8 mouse cellular contexts compared by ENCODE assay signal in genomic region chr17:74020526-74021203, GRCm38 (mm10). TPM values are rescaled to one million over a fixed set of nuclear protein-coding genes. Genes with fewer than 3 reads are reported as not detected.
DNase-seq lines count a peak whose midpoint lies in the region; ATAC-seq and TF ChIP-seq lines count a peak whose summit lies in the region.

No protein-coding gene starts in this region.

- no peaks in the 10 kb centered on the region for H3K79me2 ChIP-seq in C2C12 (ENCODE audit: control insufficient read depth, insufficient read depth)
- no peaks in the 10 kb centered on the region for H3K79me2 ChIP-seq in liver, adult 2 months (ENCODE audit: control insufficient read depth, insufficient read depth, low read length)

- no peak overlapping the region for H3ac ChIP-seq in C2C12 (ENCODE audit: control insufficient read depth, insufficient read length, low read depth)

- no peaks in the 10 kb centered on the region for H3K79me3 ChIP-seq in C2C12 (ENCODE audit: low read depth)

- H3K4me2 ChIP-seq in heart, embryonic 11.5 days: no peak overlapping the region
- H3K4me2 ChIP-seq in kidney, embryonic 15.5 days: peak overlapping the region; percentile 37
- H3K4me2 ChIP-seq in stomach, embryonic 14.5 days (replicated peaks; ENCODE audit: low read depth, low read length): no peak overlapping the region

- no peak overlapping the region for H3K4me3 ChIP-seq in C2C12 (ENCODE audit: insufficient read depth, poor library complexity, severe bottlenecking)
- no peak overlapping the region for H3K4me3 ChIP-seq in bone marrow macrophage, adult 2 months (ENCODE audit: insufficient read depth, low read length)
- no peak overlapping the region for H3K4me3 ChIP-seq in embryonic fibroblast, embryonic 13.5 days (ENCODE audit: insufficient read depth, low read length)
- H3K4me3 ChIP-seq in heart, embryonic 11.5 days (ENCODE audit: low read depth, low read length): no peak overlapping the region
- H3K4me3 ChIP-seq in kidney, embryonic 15.5 days (replicated peaks): no peak overlapping the region
- H3K4me3 ChIP-seq in liver, adult 2 months (ENCODE audit: insufficient read depth, low read depth, low read length): no peak overlapping the region
- H3K4me3 ChIP-seq in stomach, embryonic 14.5 days (ENCODE audit: low read depth, low read length): no peak overlapping the region

- H3K36me3 ChIP-seq in C2C12 (ENCODE audit: control insufficient read depth, insufficient read depth): no peaks in the 10 kb centered on the region
- H3K36me3 ChIP-seq in heart, embryonic 11.5 days (ENCODE audit: control insufficient read depth, insufficient read depth, low read length): no peaks in the 10 kb centered on the region
- no peaks in the 10 kb centered on the region for H3K36me3 ChIP-seq in kidney, embryonic 15.5 days
- H3K36me3 ChIP-seq in liver, adult 2 months (ENCODE audit: control insufficient read depth, insufficient read depth, low read length): no peaks in the 10 kb centered on the region
- H3K36me3 ChIP-seq in stomach, embryonic 14.5 days (ENCODE audit: control insufficient read depth, insufficient read depth, low read length): no peaks in the 10 kb centered on the region

- no peaks in the 10 kb centered on the region for H3K9me3 ChIP-seq in heart, embryonic 11.5 days (replicated peaks; ENCODE audit: control insufficient read depth, low read length)
- H3K9me3 ChIP-seq in kidney, embryonic 15.5 days (replicated peaks): no peaks in the 10 kb centered on the region
- no peaks in the 10 kb centered on the region for H3K9me3 ChIP-seq in stomach, embryonic 14.5 days (ENCODE audit: control insufficient read depth, low read depth, low read length)

- WGBS in heart, embryonic 11.5 days (ENCODE audit: insufficient replicate concordance): 40% methylated on average over 8 of the region's 8 CpGs
- WGBS in kidney, embryonic 15.5 days: 35% methylated on average over 8 of the region's 8 CpGs
- WGBS in liver, adult 2 months: 41% methylated on average over 8 of the region's 8 CpGs
- WGBS in stomach, embryonic 14.5 days: 30% methylated on average over 8 of the region's 8 CpGs

- no peak for TF ChIP-seq POLR2A in bone marrow macrophage, adult 2 months (IDR thresholded peaks at IDR 0.05; ENCODE audit: borderline replicate concordance, low read depth, low read length)
- TF ChIP-seq POLR2A in embryonic fibroblast, embryonic 13.5 days (IDR thresholded peaks at IDR 0.05; ENCODE audit: low read depth, low read length): no peak
- no peak for TF ChIP-seq POLR2A in liver, adult 2 months (IDR thresholded peaks at IDR 0.05; ENCODE audit: extremely low read depth, insufficient read depth, low read length)

- H3K4me1 ChIP-seq in bone marrow macrophage, adult 2 months (ENCODE audit: control insufficient read depth, insufficient read depth, low read length): peaks cover 29% of the 10 kb centered on the region
- H3K4me1 ChIP-seq in embryonic fibroblast, embryonic 13.5 days (ENCODE audit: control insufficient read depth, insufficient read depth, low read length): no peaks in the 10 kb centered on the region
- no peaks in the 10 kb centered on the region; the same call in 1 of the 2 replicates for H3K4me1 ChIP-seq in heart, embryonic 11.5 days (ENCODE audit: control insufficient read depth, insufficient read depth, low read length)
- H3K4me1 ChIP-seq in kidney, embryonic 15.5 days: 0 out of 2 replicates have a peak, but pooled peaks cover 4% of the 10 kb centered on the region
- no peaks in the 10 kb centered on the region for H3K4me1 ChIP-seq in liver, adult 2 months (ENCODE audit: control insufficient read depth, insufficient read depth, low read length)
- H3K4me1 ChIP-seq in stomach, embryonic 14.5 days (ENCODE audit: control insufficient read depth, insufficient read depth, low read length): no peaks in the 10 kb centered on the region

- peak; percentile 51 for DNase-seq in liver, adult 2 months (ENCODE audit: extremely low read depth, low read depth, low spot score)
- DNase-seq in natural killer cell, adult 2 months (ENCODE audit: low spot score in 2 of 2): peak; percentile 67 to 75

- H3K9ac ChIP-seq in heart, embryonic 11.5 days (ENCODE audit: low read depth, low read length): no peak overlapping the region
- no peak overlapping the region for H3K9ac ChIP-seq in kidney, embryonic 15.5 days
- H3K9ac ChIP-seq in liver, adult 2 months (ENCODE audit: low read depth, low read length): no peak overlapping the region
- H3K9ac ChIP-seq in stomach, embryonic 14.5 days (replicated peaks; ENCODE audit: low read depth, low read length): no peak overlapping the region

- peak; percentile 63; the same call in 1 of the 2 replicates for ATAC-seq in heart, embryonic 11.5 days (replicated peaks; ENCODE audit: insufficient number of reproducible peaks, low FRiP score, low TSS enrichment)
- peak; percentile 83 for ATAC-seq in kidney, embryonic 15.5 days (replicated peaks; ENCODE audit: low FRiP score)
- ATAC-seq in stomach, embryonic 14.5 days (ENCODE audit: insufficient number of reproducible peaks, insufficient read depth, low FRiP score, low read depth): peak; percentile 37; the same call in 1 of the 2 replicates

- H3K27me3 ChIP-seq in C2C12 (ENCODE audit: control insufficient read depth, insufficient read depth, insufficient read length): no peaks in the 10 kb centered on the region
- H3K27me3 ChIP-seq in heart, embryonic 11.5 days (ENCODE audit: control insufficient read depth, insufficient read depth, low read length): no peaks in the 10 kb centered on the region
- H3K27me3 ChIP-seq in kidney, embryonic 15.5 days: no peaks in the 10 kb centered on the region
- H3K27me3 ChIP-seq in liver, adult 2 months (ENCODE audit: control insufficient read depth, insufficient read depth, low read length): no peaks in the 10 kb centered on the region
- H3K27me3 ChIP-seq in stomach, embryonic 14.5 days (ENCODE audit: control insufficient read depth, insufficient read depth, low read length): no peaks in the 10 kb centered on the region

- no peak overlapping the region for H3K27ac ChIP-seq in bone marrow macrophage, adult 2 months (ENCODE audit: insufficient read depth, low read depth, low read length)
- H3K27ac ChIP-seq in embryonic fibroblast, embryonic 13.5 days (ENCODE audit: insufficient read depth, low read length): no peak overlapping the region
- no peak overlapping the region for H3K27ac ChIP-seq in heart, embryonic 11.5 days (ENCODE audit: low read depth, low read length)
- no peak overlapping the region for H3K27ac ChIP-seq in kidney, embryonic 15.5 days
- no peak overlapping the region for H3K27ac ChIP-seq in liver, adult 2 months (replicated peaks; ENCODE audit: insufficient read depth, low read depth, low read length)
- H3K27ac ChIP-seq in stomach, embryonic 14.5 days (ENCODE audit: low read length): no peak overlapping the region

- peak; percentile 91 for TF ChIP-seq CTCF in C2C12 (IDR thresholded peaks at IDR 0.05; ENCODE audit: control insufficient read depth, insufficient read depth, insufficient read length)
- TF ChIP-seq CTCF in bone marrow macrophage, adult 2 months (IDR thresholded peaks at IDR 0.05; ENCODE audit: low read depth, low read length): peak; percentile 92
- peak; percentile 88 for TF ChIP-seq CTCF in embryonic fibroblast, embryonic 13.5 days (IDR thresholded peaks at IDR 0.05; ENCODE audit: borderline replicate concordance, insufficient read depth, low read length)
- peak; percentile 93 for TF ChIP-seq CTCF in liver, adult 2 months (IDR thresholded peaks at IDR 0.05; ENCODE audit: low read depth, low read length)

TF ChIP-seq in C2C12, 6 proteins besides CTCF, POLR2A, EP300 and RAD21:
- TF ChIP-seq USF1 (IDR thresholded peaks at IDR 0.05; ENCODE audit: low read depth): no peak
- no peak for TF ChIP-seq FOSL1 (IDR thresholded peaks at IDR 0.05; ENCODE audit: insufficient read depth, low read length, poor library complexity, severe bottlenecking)
- no peak for TF ChIP-seq MYOD1 (IDR thresholded peaks at IDR 0.05; ENCODE audit: control insufficient read depth, insufficient read length, low read depth)
- TF ChIP-seq MYOG (IDR thresholded peaks at IDR 0.05; ENCODE audit: control insufficient read depth, extremely low read depth, insufficient read length): no peak
- TF ChIP-seq MAX (IDR thresholded peaks at IDR 0.05): no peak
- TF ChIP-seq CEBPB (IDR thresholded peaks at IDR 0.05; ENCODE audit: low read depth): no peak

RNA-seq across cellular contexts. Expression of gene Srd5a2, which starts 27.1 kb away (rescaled TPM):
- polyA plus RNA-seq in C2C12 (2012; fragmentation: generic; extraction: Trizol): not detected
- polyA plus RNA-seq in bone marrow macrophage, adult 2 months (2012; ENCODE audit: insufficient read depth, insufficient read length, missing spikeins): not detected in 2 replicates
- not detected in 2 replicates for polyA plus RNA-seq in embryonic fibroblast, embryonic 13.5 days (2011; ENCODE audit: insufficient read length, low read depth, missing spikeins)
- not detected in 2 replicates for polyA plus RNA-seq in heart, embryonic 11.5 days (2014; fragmentation: Nextera tagmentation; extraction: Ambion mirVana)
- not detected in 2 replicates for polyA plus RNA-seq in kidney, embryonic 15.5 days (2015; fragmentation: Nextera tagmentation; extraction: Ambion mirVana)
- 1.8 and 4.0 TPM in 2 replicates for total RNA-seq in liver, adult 2 months (2014; rRNA removed)
- 0.60 and 1.6 TPM in 2 replicates for polyA plus RNA-seq in liver, adult 2 months (2012; rRNA removed)
- polyA plus RNA-seq in stomach, embryonic 14.5 days (2014; fragmentation: Nextera tagmentation; extraction: Ambion mirVana): not detected in 2 replicates
